Mouse (Mus musculus): ENCODE measurements around the gene Fam131a. TPM values are rescaled to one million over a fixed set of nuclear protein-coding genes. Genes with fewer than 3 reads are reported as not detected.

Fam131a gene
- polyA plus RNA-seq, 1 experiment from 2014 or later, result 2.6 TPM

DNA sequence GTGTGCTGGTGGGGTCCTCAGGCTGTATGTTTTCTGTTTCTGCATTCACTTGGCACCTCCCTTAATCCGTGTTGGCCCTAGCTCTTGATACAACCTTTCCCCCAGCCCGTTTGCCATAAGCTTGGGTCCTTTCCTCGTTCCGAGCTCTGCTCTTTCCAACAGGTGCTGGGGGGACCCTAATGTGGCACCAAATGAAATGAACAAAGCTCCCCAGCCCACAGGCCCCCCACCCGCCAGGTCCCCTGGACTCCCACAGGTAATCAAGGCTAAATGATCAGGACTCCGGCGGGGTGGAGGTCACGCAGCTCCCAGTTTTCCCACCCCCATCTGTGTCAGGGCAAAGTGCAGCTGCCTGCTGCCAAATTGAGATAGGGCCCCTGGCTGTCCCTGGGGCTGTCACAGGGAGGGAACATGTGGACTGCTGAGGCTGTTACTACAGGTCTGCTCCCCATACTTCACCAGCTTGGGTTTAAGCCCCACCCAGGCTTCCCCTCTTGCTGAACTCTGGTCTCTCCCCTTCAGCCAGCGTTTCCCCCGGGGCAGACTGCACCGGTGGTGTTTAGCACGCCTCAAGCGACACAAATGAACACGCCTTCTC, 19.2 kb upstream of the Fam131a start:
- peak overlapping the region; percentile 93 for H3K27ac ChIP-seq
- WGBS (ENCODE audit: insufficient replicate concordance), result 3% methylated on average over 14 of the region's 14 CpGs
- no peaks in the 10 kb centered on the region for H3K27me3 ChIP-seq (replicated peaks)
- peak overlapping the region; percentile 99 for H3K9ac ChIP-seq
- no peaks in the 10 kb centered on the region for H3K9me3 ChIP-seq (replicated peaks)
- peak; percentile 80 for ATAC-seq
- peaks cover 57% of the 10 kb centered on the region for H3K4me1 ChIP-seq
- H3K4me2 ChIP-seq, result peak overlapping the region; percentile 89
- H3K36me3 ChIP-seq, result peaks cover 49% of the 10 kb centered on the region
- H3K4me3 ChIP-seq, result peak overlapping the region; percentile 99

DNA sequence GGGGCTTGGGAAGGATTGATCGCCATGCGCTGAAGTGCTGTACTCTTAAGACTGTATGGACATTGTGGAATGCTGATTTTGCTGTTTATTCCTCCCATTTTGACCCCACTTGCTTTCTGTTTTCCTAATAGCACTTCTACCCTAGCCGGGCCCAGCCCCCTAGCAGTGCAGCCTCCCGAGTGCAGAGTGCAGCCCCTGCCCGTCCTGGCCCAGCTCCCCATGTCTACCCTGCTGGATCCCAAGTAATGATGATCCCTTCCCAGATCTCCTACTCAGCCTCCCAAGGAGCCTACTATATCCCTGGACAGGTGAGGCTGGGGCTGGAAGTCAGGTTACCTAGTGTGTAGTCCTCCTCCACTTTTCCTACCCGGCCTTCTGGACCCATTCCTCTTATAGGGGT, 17.8 kb upstream of the Fam131a start:
- peak overlapping the region; percentile 93 for H3K27ac ChIP-seq
- no peaks in the 10 kb centered on the region for H3K27me3 ChIP-seq (replicated peaks)
- peaks cover 57% of the 10 kb centered on the region for H3K4me1 ChIP-seq
- H3K4me3 ChIP-seq, result peak overlapping the region; percentile 99
- WGBS (ENCODE audit: insufficient replicate concordance), result 79% methylated on average over 6 of the region's 6 CpGs
- peaks cover 63% of the 10 kb centered on the region for H3K36me3 ChIP-seq
- H3K4me2 ChIP-seq, result peak overlapping the region; percentile 89
- ATAC-seq, result no peak
- no peaks in the 10 kb centered on the region for H3K9me3 ChIP-seq (replicated peaks)
- H3K9ac ChIP-seq, result peak overlapping the region; percentile 99

DNA sequence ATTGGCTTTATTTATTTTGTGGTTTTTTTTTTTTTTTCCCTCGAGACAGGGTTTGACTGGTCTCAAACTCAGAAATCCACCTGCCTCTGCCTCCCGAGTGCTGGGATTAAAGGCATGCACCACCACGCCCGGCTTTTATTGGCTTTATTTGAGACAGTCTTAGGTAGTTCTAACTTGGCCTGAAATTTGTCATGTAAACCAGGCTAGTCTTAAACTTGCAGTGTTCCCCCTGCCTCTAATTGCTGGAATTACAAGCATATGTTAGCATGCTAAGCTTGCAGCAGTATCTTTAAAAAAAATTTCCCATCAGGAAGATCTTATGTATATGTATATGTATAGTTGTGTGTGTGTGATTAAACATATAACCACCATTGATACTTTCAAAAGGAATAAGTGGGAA, 16.3 kb upstream of the Fam131a start:
- Histone ChIP-seq H3K9me3 (replicated peaks) (no peaks in the 10 kb centered on the region), H3K27ac (no peak overlapping the region), H3K4me3 (no peak overlapping the region), H3K9ac (no peak overlapping the region), H3K4me2 (no peak overlapping the region), H3K4me1 (peaks cover 54% of the 10 kb centered on the region), H3K27me3 (replicated peaks) (no peaks in the 10 kb centered on the region), H3K36me3 (peaks cover 77% of the 10 kb centered on the region)
- ATAC-seq, result no peak
- WGBS (ENCODE audit: insufficient replicate concordance), result 75% methylated on average over 4 of the region's 4 CpGs

DNA sequence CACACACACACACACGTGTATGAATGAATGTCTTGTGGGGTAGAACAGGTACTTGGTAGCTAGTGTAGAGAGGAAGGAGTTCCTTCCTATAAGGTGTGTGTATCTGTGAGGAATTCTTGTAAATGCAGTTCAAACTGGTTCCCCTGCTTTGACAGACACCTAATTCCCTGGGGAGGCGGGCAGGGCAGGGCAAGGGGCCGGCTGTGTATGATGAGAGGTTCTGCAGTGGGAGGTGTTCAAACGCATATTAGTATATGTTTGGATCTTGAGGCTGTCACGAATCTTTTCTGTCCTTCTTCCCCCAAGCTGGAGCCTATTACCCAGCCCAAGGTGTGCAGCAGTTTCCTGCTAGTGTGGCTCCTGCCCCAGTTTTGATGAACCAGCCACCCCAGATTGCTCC, 15.7 kb upstream of the Fam131a start:
- ATAC-seq, result no peak
- H3K9ac ChIP-seq, result 0 out of 2 replicates have a peak overlapping the region, but pooled peaks have one; percentile 1
- 82% methylated on average over 5 of the region's 5 CpGs for WGBS (ENCODE audit: insufficient replicate concordance)
- H3K4me1 ChIP-seq, result peaks cover 47% of the 10 kb centered on the region
- peak overlapping the region; percentile 34; the same call in 1 of the 2 replicates for H3K27ac ChIP-seq
- H3K9me3 ChIP-seq (replicated peaks), result no peaks in the 10 kb centered on the region
- H3K27me3 ChIP-seq (replicated peaks), result no peaks in the 10 kb centered on the region
- no peak overlapping the region for H3K4me2 ChIP-seq
- H3K36me3 ChIP-seq, result peaks cover 84% of the 10 kb centered on the region
- H3K4me3 ChIP-seq, result no peak overlapping the region

DNA sequence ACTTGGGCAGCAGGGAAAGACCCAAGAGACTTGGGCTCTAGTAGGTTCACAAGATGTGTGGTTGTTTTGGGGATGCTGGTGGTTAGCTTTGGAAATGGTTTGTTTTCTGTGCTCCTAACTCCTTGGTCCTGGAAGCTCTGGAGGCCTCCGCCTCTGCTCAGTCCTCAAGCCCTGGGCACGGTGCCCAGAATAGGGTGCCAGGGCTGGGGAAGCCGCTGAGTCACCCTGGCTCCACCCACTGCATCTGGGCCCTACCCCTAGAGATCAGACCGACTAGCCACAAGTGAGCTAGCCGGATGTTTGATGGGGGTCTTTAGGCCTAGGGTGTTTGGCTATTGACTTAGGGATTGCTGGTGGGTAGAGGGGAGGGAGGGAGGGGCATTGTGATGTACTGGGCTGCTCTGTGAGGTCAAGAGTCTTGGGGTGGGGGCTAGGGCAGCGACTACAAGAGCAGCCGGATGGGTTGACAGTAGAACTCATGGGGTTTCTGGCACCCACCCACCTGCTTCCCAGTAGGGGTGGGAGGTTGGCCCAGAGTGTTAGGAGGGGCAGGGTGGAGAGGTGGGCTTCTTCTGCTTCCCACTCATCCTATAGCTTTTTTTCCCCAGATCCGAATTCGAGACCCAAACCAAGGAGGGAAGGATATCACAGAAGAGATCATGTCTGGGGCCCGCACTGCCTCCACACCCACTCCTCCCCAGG, 14.9 kb upstream of the Fam131a start:
- H3K9ac ChIP-seq, result 0 out of 2 replicates have a peak overlapping the region, but pooled peaks have one; percentile 1
- H3K4me2 ChIP-seq, result no peak overlapping the region
- WGBS (ENCODE audit: insufficient replicate concordance), result 78% methylated on average over 10 of the region's 10 CpGs
- peak overlapping the region; percentile 34 for H3K27ac ChIP-seq
- peaks cover 92% of the 10 kb centered on the region for H3K36me3 ChIP-seq
- no peak overlapping the region for H3K4me3 ChIP-seq
- no peak for ATAC-seq
- H3K4me1 ChIP-seq, result peaks cover 47% of the 10 kb centered on the region
- no peaks in the 10 kb centered on the region for H3K27me3 ChIP-seq (replicated peaks)
- no peaks in the 10 kb centered on the region for H3K9me3 ChIP-seq (replicated peaks)

DNA sequence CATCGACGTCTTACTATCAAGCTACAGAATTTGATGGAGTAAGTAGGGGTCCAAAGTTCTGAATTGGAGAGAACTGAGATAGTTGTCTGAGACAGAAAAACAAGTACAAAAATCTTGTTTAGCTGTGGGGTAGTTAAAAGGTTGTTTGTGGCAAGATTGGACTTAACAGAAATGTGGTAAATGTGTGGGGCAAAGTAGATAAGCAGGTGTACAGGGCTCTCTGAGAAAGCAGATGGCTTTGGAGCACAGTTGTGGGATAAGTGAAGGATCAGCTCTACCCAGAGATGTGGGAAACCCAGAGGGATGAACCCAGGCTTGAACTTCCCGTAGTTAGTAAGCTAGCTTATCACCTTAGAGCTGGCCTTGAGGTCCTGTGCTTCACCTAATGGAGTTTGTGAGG, 2.3 kb upstream of the Fam131a start:
- Histone ChIP-seq H3K27ac (peak overlapping the region; percentile 23; the same call in 1 of the 2 replicates), H3K4me3 (no peak overlapping the region), H3K36me3 (peaks cover 69% of the 10 kb centered on the region), H3K4me2 (no peak overlapping the region), H3K9ac (no peak overlapping the region), H3K9me3 (replicated peaks) (no peaks in the 10 kb centered on the region), H3K4me1 (peaks cover 67% of the 10 kb centered on the region), H3K27me3 (replicated peaks) (peaks cover 24% of the 10 kb centered on the region)
- no peak for ATAC-seq
- WGBS (ENCODE audit: insufficient replicate concordance), result 56% methylated on average over 3 of the region's 3 CpGs

DNA sequence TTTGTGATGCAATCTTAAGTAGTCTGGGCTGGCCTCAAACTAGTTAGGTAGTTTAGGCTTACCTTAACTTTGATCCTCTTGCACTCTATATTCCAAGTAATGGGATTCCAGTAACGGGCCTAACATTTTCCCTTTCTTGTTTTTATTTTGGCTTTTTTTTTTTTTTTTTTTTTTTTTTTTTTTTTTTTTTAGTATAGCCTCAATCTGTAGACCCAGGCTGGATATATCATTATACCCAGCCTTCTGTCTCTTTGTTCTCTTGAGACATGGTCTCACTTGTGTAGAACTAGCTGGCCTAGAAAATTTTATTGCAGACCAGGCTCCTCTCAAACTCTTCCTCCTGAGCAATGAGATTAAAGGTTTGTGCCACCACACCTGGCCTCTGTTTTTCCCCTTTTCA, 1.4 kb upstream of the Fam131a start:
- Histone ChIP-seq H3K9ac (no peak overlapping the region), H3K27ac (no peak overlapping the region), H3K9me3 (replicated peaks) (no peaks in the 10 kb centered on the region), H3K4me2 (no peak overlapping the region), H3K27me3 (replicated peaks) (peaks cover 32% of the 10 kb centered on the region), H3K36me3 (peaks cover 60% of the 10 kb centered on the region), H3K4me3 (no peak overlapping the region), H3K4me1 (peaks cover 73% of the 10 kb centered on the region)
- ATAC-seq, result no peak
- WGBS (ENCODE audit: insufficient replicate concordance), result 74% methylated on average over 1 of the region's 1 CpGs

DNA sequence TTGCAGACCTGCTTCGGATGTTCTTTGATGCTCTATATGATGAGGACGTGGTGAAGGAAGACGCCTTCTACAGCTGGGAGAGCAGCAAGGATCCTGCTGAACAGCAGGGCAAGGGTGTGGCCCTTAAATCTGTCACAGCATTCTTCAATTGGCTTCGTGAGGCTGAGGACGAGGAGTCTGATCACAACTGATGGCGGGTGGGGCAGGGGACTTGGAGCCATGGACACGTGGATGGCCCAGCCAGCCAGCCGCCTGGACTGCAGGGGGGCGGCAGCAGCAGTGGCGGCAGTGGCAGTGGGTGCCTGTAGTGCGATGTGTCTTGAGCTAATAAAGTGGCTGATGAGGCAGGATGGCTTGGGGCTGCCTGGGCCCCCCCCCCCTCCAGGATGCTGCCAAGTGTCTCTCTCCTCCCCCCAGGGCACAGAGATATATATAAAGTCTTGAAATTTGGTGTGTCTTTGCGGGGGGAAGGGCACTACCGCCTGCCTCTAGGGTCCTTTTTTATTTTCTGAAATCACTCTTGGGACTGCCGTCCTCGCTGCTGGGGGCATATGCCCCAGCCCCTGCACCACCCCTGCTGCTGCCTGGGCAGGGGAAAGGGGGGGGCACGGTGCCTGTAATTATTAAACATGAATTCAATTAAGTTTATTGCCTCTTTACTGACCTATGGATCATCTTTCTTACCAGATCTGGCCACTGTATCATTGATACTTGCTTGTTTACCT, 638 bp upstream of the Fam131a start:
- Histone ChIP-seq H3K9me3 (replicated peaks) (no peaks in the 10 kb centered on the region), H3K27me3 (replicated peaks) (peaks cover 40% of the 10 kb centered on the region), H3K4me1 (peaks cover 73% of the 10 kb centered on the region), H3K36me3 (peaks cover 52% of the 10 kb centered on the region), H3K9ac (no peak overlapping the region), H3K27ac (peak overlapping the region; percentile 49; the same call in 1 of the 2 replicates), H3K4me2 (peak overlapping the region; percentile 98), H3K4me3 (peak overlapping the region; percentile 70)
- 59% methylated on average over 16 of the region's 16 CpGs for WGBS (ENCODE audit: insufficient replicate concordance)
- ATAC-seq, result no peak

DNA sequence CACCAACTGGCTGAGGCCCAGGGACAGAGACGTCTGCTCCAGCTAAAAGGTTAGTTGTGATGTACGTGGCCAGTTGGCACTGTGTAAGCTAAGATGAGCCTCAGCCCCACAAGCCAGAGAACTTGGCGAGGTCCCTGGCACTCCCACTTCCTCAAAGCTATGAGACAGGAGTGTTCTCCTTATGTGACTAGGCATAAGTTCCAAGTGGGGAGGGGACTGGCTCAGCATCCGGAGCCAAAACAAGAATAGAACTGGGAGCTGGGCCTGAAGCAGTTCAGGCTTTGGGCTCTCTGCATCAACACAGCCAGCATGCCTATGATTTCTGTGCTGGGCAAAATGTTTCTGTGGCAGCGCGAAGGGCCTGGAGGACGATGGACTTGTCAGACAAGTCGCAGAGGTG, 1.7 kb downstream of the Fam131a start:
- H3K4me1 ChIP-seq, result peaks cover 56% of the 10 kb centered on the region
- H3K27me3 ChIP-seq (replicated peaks), result peaks cover 61% of the 10 kb centered on the region
- H3K27ac ChIP-seq, result no peak overlapping the region
- peaks cover 29% of the 10 kb centered on the region for H3K36me3 ChIP-seq
- H3K9ac ChIP-seq, result no peak overlapping the region
- 69% methylated on average over 8 of the region's 8 CpGs for WGBS (ENCODE audit: insufficient replicate concordance)
- no peaks in the 10 kb centered on the region for H3K9me3 ChIP-seq (replicated peaks)
- ATAC-seq, result no peak
- H3K4me2 ChIP-seq, result no peak overlapping the region
- H3K4me3 ChIP-seq, result no peak overlapping the region

DNA sequence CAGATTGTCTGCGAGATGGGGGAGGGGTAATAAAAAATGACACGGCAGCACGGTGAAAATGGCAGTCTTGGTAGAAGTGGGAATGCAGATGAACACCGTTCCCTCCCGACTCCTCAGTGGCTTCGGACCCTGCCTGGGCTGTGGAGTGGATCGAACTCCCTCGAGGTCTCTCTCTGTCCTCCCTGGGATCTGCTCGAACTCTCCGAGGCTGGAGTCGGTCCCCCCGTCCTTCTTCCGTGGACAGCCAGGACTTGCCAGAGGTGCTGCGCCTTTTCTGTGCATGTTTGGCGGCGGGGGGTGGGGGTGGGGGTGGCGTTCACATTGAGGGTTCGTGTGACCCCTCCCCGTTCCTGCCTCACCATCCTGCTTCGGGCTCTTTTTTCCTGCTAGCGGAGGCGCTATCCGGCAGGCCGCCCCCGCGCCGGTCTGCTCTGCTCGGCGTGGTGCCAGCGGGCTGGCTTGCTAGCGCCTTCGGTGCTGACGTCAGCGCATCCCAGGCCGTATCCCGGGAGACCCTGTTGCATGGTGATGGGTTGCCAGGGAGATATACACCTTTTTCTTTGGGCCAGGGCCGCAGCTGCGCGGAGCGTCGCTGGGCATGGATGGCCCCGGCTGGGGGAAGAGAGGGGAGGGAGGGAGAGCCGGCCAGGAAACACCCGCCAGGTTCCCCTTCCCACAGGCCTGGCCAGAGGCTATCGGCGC, 2.7 kb downstream of the Fam131a start:
- no peak overlapping the region for H3K27ac ChIP-seq

DNA sequence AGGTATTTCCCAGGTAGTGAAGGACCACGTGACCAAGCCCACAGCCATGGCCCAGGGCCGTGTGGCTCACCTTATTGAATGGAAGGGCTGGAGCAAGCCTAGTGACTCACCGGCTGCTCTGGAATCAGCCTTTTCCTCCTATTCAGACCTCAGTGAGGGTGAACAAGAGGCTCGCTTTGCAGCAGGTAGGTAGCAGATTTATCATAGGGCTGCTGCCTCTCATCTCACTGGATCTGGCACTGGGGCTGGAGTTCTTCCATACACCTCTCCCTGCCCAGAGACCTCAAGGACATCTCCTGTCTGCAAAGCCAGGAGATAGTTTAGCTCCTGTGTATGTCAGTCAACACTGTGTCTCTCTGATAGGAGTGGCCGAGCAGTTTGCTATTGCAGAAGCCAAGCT, 6.2 kb downstream of the Fam131a start:
- H3K27me3 ChIP-seq (replicated peaks), result peaks cover 58% of the 10 kb centered on the region
- WGBS (ENCODE audit: insufficient replicate concordance), result 65% methylated on average over 5 of the region's 5 CpGs
- peaks cover 4% of the 10 kb centered on the region; the same call in 1 of the 2 replicates for H3K36me3 ChIP-seq
- no peak for ATAC-seq
- no peak overlapping the region for H3K9ac ChIP-seq
- H3K9me3 ChIP-seq (replicated peaks), result no peaks in the 10 kb centered on the region
- no peak overlapping the region for H3K4me3 ChIP-seq
- H3K4me2 ChIP-seq, result no peak overlapping the region
- peaks cover 51% of the 10 kb centered on the region for H3K4me1 ChIP-seq
- no peak overlapping the region for H3K27ac ChIP-seq

More for the DNA sequence above, 2.7 kb downstream of the Fam131a start:
- ATAC-seq, result no peak
- peak overlapping the region; percentile 40 for H3K9ac ChIP-seq
- H3K36me3 ChIP-seq, result peaks cover 19% of the 10 kb centered on the region
- H3K9me3 ChIP-seq (replicated peaks), result no peaks in the 10 kb centered on the region
- H3K4me3 ChIP-seq, result peak overlapping the region; percentile 39
- peak overlapping the region; percentile 67 for H3K4me2 ChIP-seq
- H3K4me1 ChIP-seq, result peaks cover 46% of the 10 kb centered on the region
- H3K27me3 ChIP-seq (replicated peaks), result peaks cover 66% of the 10 kb centered on the region
- WGBS (ENCODE audit: insufficient replicate concordance), result 5% methylated on average over 45 of the region's 46 CpGs
